Mouse (Mus musculus) monocyte, adult 5-6 weeks (primary cell): ENCODE data around the gene Zfp287. TPM values are rescaled to one million over a fixed set of nuclear protein-coding genes. Genes with fewer than 3 reads are reported as not detected.
"Not testable (repeated sequence)": the region's sequence is repeated elsewhere in the genome, so short reads cannot be mapped to it uniquely, and the experiment has no call there.

Experiments
- ATAC-seq: fragments of 153-309, 156-312 bp; replicated peaks from 2 replicates; pipeline ENCODE4 v1.8.0; 2017; ENCODE audit warnings: mild to moderate bottlenecking; ENCODE audit not compliant: low TSS enrichment, insufficient number of reproducible peaks, severe bottlenecking, poor library complexity, low FRiP score
- total RNA-seq: library from RNA; stranded (forward); fragments of 200-1000, 200-491, 200-594 nt; gene quantifications from 3 replicates; pipeline ENCODE4 v1.2.3, GENCODE M21; 2017

Zfp287 gene
- 4.4 to 15.7 TPM (median 5.0 TPM) in 3 replicates for total RNA-seq

- peak; percentile 86 for ATAC-seq
Observed at GRCm38 (mm10) chr11:62731311-62732021, at the start of gene Zfp287. Zfp287 (minus strand) TSS chr11:62731905.

- no peak for ATAC-seq
Observed at GRCm38 (mm10) chr11:62776510-62776909, 44.8 kb upstream of the Zfp287 start.

- ATAC-seq, result no peak
Observed at GRCm38 (mm10) chr11:62760755-62761457, 29.2 kb upstream of the Zfp287 start.

- no peak for ATAC-seq
Observed at GRCm38 (mm10) chr11:62758491-62758890, 26.8 kb upstream of the Zfp287 start.

GRCm38 (mm10) chr11:62757906-62758305 lies 26.2 kb upstream of the Zfp287 start:
- ATAC-seq, result no peak

GRCm38 (mm10) chr11:62757143-62757507 lies 25.4 kb upstream of the Zfp287 start:
- ATAC-seq, result no peak

GRCm38 (mm10) chr11:62756456-62757142 lies 24.9 kb upstream of the Zfp287 start:
- ATAC-seq, result peak; percentile 95

GRCm38 (mm10) chr11:62752780-62753179 lies 21.1 kb upstream of the Zfp287 start, which contains the start of gene Gm10428:
Gm10428 (plus strand) TSS chr11:62753100.
- ATAC-seq, result no peak

GRCm38 (mm10) chr11:62752191-62752590 lies 20.5 kb upstream of the Zfp287 start:
- ATAC-seq, result no peak

- ATAC-seq, result not testable (repeated sequence)
Observed at GRCm38 (mm10) chr11:62749445-62749844, 17.7 kb upstream of the Zfp287 start.

GRCm38 (mm10) chr11:62748062-62748461 lies 16.4 kb upstream of the Zfp287 start:
- no peak for ATAC-seq

- no peak for ATAC-seq
Observed at GRCm38 (mm10) chr11:62747227-62747626, 15.5 kb upstream of the Zfp287 start.

- ATAC-seq, result 0 out of 2 replicates have a peak, but pooled peaks have one; percentile 57
Observed at GRCm38 (mm10) chr11:62746001-62746533, 14.4 kb upstream of the Zfp287 start.

- ATAC-seq, result peak; percentile 83
Observed at GRCm38 (mm10) chr11:62744103-62744502, 12.4 kb upstream of the Zfp287 start.

- no peak for ATAC-seq
Observed at GRCm38 (mm10) chr11:62742261-62742957, 10.7 kb upstream of the Zfp287 start.

GRCm38 (mm10) chr11:62741186-62741585 lies 9.5 kb upstream of the Zfp287 start:
- no peak for ATAC-seq

- no peak for ATAC-seq
Observed at GRCm38 (mm10) chr11:62732665-62733064, 960 bp upstream of the Zfp287 start.

GRCm38 (mm10) chr11:62732022-62732387 lies 300 bp upstream of the Zfp287 start:
- no peak for ATAC-seq

- no peak for ATAC-seq
Observed at GRCm38 (mm10) chr11:62728276-62728675, 3.4 kb downstream of the Zfp287 start.
